Mouse (Mus musculus): ENCODE results near the gene Cdk19.

- no peak for TF ChIP-seq CTCF (IDR thresholded peaks at IDR 0.05; ENCODE audit: low read depth, low read length)
- TF ChIP-seq POLR2A (IDR thresholded peaks at IDR 0.05; ENCODE audit: insufficient read depth, low read length): no peak
- no peak for TF ChIP-seq EP300 (IDR thresholded peaks at IDR 0.05; ENCODE audit: insufficient read depth, low read depth, low read length)
Observed at GRCm38 (mm10) chr10:40523312-40523975, 184.1 kb downstream of the Cdk19 start.

Measured in ES-Bruce4 (cell line).